Mouse (Mus musculus): Measurements from ENCODE around the gene Tsga10. TPM values are rescaled to one million over a fixed set of nuclear protein-coding genes. Genes with fewer than 3 reads are reported as not detected.

The Tsga10 gene
- polyA plus RNA-seq, 1 experiment from 2014 or later = 6.6 TPM

GRCm38 (mm10) chr1:37872131-37873067 lies 6.2 kb upstream of the Tsga10 start:
- peak; percentile 88 for DNase-seq (ENCODE audit: low spot score)

DNA sequence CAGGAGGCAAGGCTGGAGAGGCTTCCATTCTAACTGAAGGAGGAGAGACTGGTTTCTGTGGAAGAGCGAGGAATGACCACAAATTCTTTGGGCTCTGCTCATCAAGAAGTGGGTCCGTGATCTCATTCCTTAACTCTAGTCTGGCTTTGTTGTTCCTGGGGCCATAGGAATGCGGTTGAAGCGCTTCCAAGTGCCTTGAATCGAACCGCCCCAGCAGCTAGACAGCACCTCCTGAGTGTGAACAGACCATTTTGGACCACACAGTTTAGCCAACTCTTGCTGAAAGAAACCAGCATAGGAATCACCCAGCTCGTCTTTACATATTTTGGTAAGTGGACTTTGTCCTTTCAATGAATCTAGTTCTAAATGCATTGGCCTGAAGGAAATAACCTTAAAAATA lies 5.5 kb upstream of the Tsga10 start, which contains the start of gene Lipt1:
Gene Lipt1 (plus strand): TSS at position 35 of the 400 bp plus-strand sequence.
- peak; percentile 47 for DNase-seq (ENCODE audit: low spot score)
- H3K9me3 ChIP-seq = peaks cover 14% of the 10 kb centered on the region
- peak within 1 kb of the TSS; percentile 66 for H3K4me3 ChIP-seq
- no peaks in the 10 kb centered on the region; the same call in 1 of the 2 replicates for H3K27me3 ChIP-seq (replicated peaks; ENCODE audit: low read depth, poor library complexity, severe bottlenecking)
- peak within 1 kb of the TSS; percentile 78 for H3K27ac ChIP-seq (replicated peaks)
- 8% methylated on average over 7 of the region's 7 CpGs for WGBS
- H3K36me3 ChIP-seq (replicated peaks) = peaks cover 25% of the 10 kb centered on the region
- H3K4me1 ChIP-seq = peaks cover 10% of the 10 kb centered on the region

More at GRCm38 (mm10) chr1:37872131-37873067, 6.2 kb upstream of the Tsga10 start:
- peak overlapping the region; percentile 78 for H3K27ac ChIP-seq (replicated peaks)
- peaks cover 10% of the 10 kb centered on the region for H3K4me1 ChIP-seq
- 6% methylated on average over 33 of the region's 33 CpGs for WGBS
- peaks cover 32% of the 10 kb centered on the region for H3K36me3 ChIP-seq (replicated peaks)
- H3K4me3 ChIP-seq = peak overlapping the region; percentile 66
- H3K27me3 ChIP-seq (replicated peaks; ENCODE audit: low read depth, poor library complexity, severe bottlenecking) = no peaks in the 10 kb centered on the region; the same call in 1 of the 2 replicates
- peaks cover 14% of the 10 kb centered on the region for H3K9me3 ChIP-seq

DNA sequence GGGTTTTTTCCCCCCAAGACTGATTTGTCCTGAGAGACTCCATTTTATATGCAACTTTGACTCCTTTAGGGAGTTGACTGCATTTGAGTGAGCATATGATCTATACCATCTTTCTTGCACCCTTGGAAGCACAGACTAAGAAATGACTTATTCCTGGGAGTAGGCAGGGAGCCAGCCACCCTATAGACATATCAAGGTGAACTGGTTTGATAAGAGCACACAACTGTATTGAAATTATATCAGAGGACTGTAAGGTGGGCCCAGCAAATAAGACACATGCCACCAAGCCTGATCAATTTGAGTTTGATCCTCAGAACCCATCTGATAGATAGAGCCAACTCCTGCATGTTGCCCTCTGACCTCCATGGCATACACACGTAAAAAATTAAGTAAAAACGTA lies 3.1 kb upstream of the Tsga10 start:
- WGBS = 53% methylated on average over 2 of the region's 2 CpGs
- Histone ChIP-seq H3K36me3 (replicated peaks) (0 out of 2 replicates have a peak, but pooled peaks cover 4% of the 10 kb centered on the region), H3K27me3 (replicated peaks; ENCODE audit: low read depth, poor library complexity, severe bottlenecking) (no peaks in the 10 kb centered on the region; the same call in none of the 2 replicates), H3K27ac (replicated peaks) (no peak overlapping the region), H3K4me1 (peaks cover 20% of the 10 kb centered on the region), H3K9me3 (peaks cover 4% of the 10 kb centered on the region; the same call in 1 of the 2 replicates), H3K4me3 (no peak overlapping the region)
- no peak for DNase-seq (ENCODE audit: low spot score)

DNA sequence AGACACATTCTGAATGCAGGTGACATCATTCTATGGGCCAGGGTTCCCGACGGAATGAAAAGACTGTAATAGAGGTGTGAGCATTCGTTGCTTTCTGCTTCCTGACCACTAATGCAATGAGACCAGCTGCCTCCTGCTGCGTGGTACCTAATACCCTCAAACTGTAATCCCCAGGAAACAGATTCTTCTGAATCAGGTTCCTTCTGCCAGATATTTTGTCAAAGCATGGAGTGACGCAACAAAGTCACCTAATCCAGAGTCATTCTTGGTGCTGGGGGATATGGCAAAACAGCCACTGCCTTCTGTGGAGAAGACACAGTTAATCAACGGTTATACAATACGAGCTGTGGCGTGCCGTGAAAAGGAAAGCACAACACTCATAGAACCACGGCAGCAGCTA lies 2.4 kb upstream of the Tsga10 start:
- WGBS = 64% methylated on average over 10 of the region's 10 CpGs
- no peak overlapping the region for H3K4me3 ChIP-seq
- DNase-seq (ENCODE audit: low spot score) = no peak
- H3K4me1 ChIP-seq = peaks cover 20% of the 10 kb centered on the region
- H3K27me3 ChIP-seq (replicated peaks; ENCODE audit: low read depth, poor library complexity, severe bottlenecking) = no peaks in the 10 kb centered on the region; the same call in none of the 2 replicates
- H3K36me3 ChIP-seq (replicated peaks) = no peaks in the 10 kb centered on the region
- no peak overlapping the region for H3K27ac ChIP-seq (replicated peaks)
- H3K9me3 ChIP-seq = no peaks in the 10 kb centered on the region

GRCm38 (mm10) chr1:37867684-37868322 lies 1.6 kb upstream of the Tsga10 start:
- no peak for DNase-seq (ENCODE audit: low spot score)
- Histone ChIP-seq H3K36me3 (replicated peaks) (no peaks in the 10 kb centered on the region), H3K4me1 (peaks cover 20% of the 10 kb centered on the region), H3K27ac (replicated peaks) (no peak overlapping the region), H3K9me3 (no peaks in the 10 kb centered on the region), H3K27me3 (replicated peaks; ENCODE audit: low read depth, poor library complexity, severe bottlenecking) (no peaks in the 10 kb centered on the region; the same call in none of the 2 replicates), H3K4me3 (no peak overlapping the region)
- 73% methylated on average over 10 of the region's 10 CpGs for whole genome bisulfite sequencing

DNA sequence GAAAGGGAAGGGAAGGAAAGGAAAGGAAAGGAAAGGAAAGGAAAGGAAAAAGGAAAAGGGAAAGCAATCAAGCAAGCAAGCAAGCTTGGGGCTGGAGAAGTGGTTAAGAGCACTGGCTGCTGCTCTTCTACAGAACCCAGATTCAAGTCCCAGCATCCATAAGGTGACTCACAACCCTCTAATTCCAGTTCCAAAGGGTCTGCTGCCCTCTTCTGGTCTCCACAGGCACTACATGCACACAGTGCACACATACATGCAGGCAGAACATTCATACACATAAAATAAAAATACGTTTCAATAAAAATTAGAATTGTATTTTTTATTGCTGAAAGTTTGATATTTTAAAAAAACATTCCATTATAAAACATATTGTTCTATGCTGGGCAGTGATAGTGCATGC lies 827 bp upstream of the Tsga10 start:
- 75% methylated on average over 1 of the region's 1 CpGs for WGBS
- peak; percentile 53 for DNase-seq (ENCODE audit: low spot score)
- Histone ChIP-seq H3K27ac (replicated peaks) (no peak overlapping the region), H3K36me3 (replicated peaks) (no peaks in the 10 kb centered on the region), H3K9me3 (no peaks in the 10 kb centered on the region), H3K27me3 (replicated peaks; ENCODE audit: low read depth, poor library complexity, severe bottlenecking) (no peaks in the 10 kb centered on the region; the same call in none of the 2 replicates), H3K4me3 (no peak overlapping the region), H3K4me1 (peaks cover 17% of the 10 kb centered on the region)

DNA sequence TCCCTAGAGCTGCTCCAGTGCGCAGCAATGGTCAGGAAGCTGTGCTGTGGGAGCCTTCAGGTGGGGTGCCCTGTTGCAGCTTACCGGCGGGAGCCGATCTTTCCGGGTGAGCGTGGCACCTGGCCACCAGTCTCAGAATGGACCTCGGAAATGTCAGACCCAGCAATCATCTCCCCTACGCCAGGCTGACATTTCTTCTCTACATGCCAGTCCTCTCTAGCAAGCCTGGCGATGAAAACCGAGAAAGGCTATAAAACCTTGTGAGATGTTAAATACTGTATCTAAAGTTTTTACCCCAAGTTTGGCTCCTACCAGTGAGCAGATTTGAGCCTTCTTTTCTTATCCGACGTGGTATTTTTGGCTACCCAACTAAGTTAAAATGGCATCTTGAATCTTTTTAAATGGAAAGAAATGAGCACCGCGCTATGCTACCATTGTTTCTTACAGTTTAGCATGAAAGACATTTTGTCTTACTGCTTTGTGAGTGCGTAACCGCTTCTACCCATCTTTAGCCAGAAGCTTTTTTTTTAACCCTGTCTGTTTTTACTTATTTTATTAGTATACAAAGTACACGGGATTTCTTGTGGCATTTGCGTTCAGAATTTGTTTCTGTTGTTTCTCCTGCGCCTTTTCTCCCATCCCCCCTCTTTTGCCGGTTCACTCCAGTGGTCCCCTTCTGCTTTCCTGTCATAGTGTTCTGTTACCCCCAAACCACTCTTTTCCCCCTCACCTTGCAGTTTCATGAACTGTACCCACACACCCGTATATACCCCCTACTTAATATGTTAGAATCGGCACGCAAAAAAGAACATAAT lies 621 bp downstream of the Tsga10 start:
- peak overlapping the region; percentile 88 for H3K27ac ChIP-seq (replicated peaks)
- H3K4me1 ChIP-seq = peaks cover 10% of the 10 kb centered on the region; the same call in 1 of the 2 replicates
- no peak for DNase-seq (ENCODE audit: low spot score)
- H3K9me3 ChIP-seq = no peaks in the 10 kb centered on the region
- 13% methylated on average over 23 of the region's 23 CpGs for WGBS
- H3K4me3 ChIP-seq = peak overlapping the region; percentile 72
- no peaks in the 10 kb centered on the region; the same call in none of the 2 replicates for H3K27me3 ChIP-seq (replicated peaks; ENCODE audit: low read depth, poor library complexity, severe bottlenecking)
- no peaks in the 10 kb centered on the region for H3K36me3 ChIP-seq (replicated peaks)

DNA sequence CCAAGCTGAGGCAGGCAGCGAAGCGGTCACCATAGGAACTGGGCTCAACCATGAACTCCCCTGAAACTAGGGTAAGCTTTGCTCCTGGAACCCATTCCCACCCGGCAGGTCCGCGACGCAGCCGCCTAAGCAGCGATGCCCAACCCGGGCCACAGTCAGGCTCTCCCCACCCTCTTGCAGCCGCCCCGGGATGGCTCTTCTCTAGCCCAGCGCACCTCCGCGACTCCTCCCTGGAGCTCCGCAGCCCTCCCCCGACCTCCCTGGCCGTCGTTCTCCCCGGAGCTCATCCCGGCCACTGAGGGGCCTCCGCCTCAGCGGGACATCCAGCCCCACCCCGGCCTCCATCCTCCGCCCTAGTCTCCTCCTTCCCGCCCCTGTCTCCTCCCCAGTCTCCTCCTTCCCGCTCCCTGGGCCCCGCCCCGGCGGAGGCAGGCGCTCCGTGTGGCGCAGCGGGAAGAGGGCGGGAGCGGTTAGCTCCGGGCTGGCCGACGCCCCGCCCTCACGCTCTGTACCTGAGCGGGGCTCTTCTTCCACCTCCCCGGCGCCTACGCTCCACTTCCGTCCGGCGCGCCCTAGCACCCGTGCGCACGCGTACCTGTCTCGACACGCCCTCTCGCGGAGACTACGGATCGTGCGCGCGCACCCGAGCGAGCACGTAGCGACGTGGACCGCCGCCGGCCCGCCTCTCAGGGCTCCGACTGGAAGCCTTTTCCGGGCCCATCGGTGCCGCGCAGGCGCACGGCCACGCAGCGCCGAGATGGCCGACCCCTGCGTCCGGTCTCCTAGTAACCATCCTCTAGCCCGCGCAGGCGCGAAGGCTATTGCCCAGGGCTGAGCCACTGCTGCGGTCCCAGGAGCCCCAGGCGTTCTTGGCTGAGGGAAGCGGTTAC lies 1.5 kb downstream of the Tsga10 start:
- H3K27ac ChIP-seq (replicated peaks) = peak overlapping the region; percentile 88
- DNase-seq (ENCODE audit: low spot score) = peak; percentile 100
- no peaks in the 10 kb centered on the region for H3K9me3 ChIP-seq
- WGBS = under 1% methylated on average over 90 of the region's 90 CpGs
- peaks cover 10% of the 10 kb centered on the region; the same call in 1 of the 2 replicates for H3K4me1 ChIP-seq
- no peaks in the 10 kb centered on the region; the same call in none of the 2 replicates for H3K27me3 ChIP-seq (replicated peaks; ENCODE audit: low read depth, poor library complexity, severe bottlenecking)
- peak overlapping the region; percentile 72 for H3K4me3 ChIP-seq
- H3K36me3 ChIP-seq (replicated peaks) = no peaks in the 10 kb centered on the region

DNA sequence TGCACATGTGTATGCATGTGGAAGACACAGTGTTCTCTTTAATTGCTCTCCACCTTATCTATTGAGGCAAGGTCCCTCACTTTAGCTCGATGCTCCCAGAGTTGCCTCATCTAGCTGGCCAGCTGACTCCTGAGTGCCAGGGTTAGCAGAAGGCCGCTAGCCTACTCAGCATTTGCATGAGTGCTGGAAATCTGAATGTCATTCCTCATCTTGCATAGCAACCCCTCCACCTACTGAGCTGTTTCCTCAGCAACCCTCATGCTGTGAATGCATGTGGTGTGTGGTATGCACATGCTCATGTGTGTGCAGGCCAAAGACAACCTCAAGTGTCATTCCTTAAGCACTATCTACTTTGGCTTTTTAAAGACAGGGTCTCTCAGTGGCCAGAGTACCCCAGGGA lies 15.5 kb downstream of the Tsga10 start:
- Histone ChIP-seq H3K9me3 (no peaks in the 10 kb centered on the region), H3K36me3 (replicated peaks) (no peaks in the 10 kb centered on the region), H3K4me1 (no peaks in the 10 kb centered on the region), H3K4me3 (no peak overlapping the region), H3K27ac (replicated peaks) (no peak overlapping the region), H3K27me3 (replicated peaks; ENCODE audit: low read depth, poor library complexity, severe bottlenecking) (no peaks in the 10 kb centered on the region)
- WGBS = 77% methylated on average over 2 of the region's 2 CpGs
- no peak for DNase-seq (ENCODE audit: low spot score)

DNA sequence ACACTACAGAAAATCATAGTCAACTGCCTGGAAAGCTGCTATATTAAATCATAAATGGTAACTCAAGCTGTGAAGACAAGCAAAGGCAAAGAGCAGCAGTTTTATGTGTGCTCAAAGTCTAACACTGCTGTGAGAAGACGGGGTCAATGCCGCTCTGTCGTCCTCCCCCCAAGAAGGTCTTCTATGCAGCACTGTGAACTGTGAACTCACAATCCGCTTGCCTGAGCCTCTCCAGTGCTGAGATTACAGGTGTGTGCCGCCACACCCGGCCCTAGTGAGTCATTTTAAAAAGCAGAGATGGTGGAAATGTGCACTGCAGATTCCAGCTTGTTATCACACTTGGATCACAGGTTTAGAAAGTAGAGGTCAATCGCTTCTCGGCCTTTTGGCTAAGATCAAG lies 19.4 kb downstream of the Tsga10 start:
- WGBS = 80% methylated on average over 8 of the region's 8 CpGs
- Histone ChIP-seq H3K27ac (replicated peaks) (no peak overlapping the region), H3K27me3 (replicated peaks; ENCODE audit: low read depth, poor library complexity, severe bottlenecking) (no peaks in the 10 kb centered on the region), H3K9me3 (no peaks in the 10 kb centered on the region), H3K4me1 (no peaks in the 10 kb centered on the region), H3K36me3 (replicated peaks) (no peaks in the 10 kb centered on the region), H3K4me3 (no peak overlapping the region)
- no peak for DNase-seq (ENCODE audit: low spot score)

GRCm38 (mm10) chr1:37831681-37832080 lies 34.5 kb downstream of the Tsga10 start:
- no peak for DNase-seq (ENCODE audit: low spot score)
- H3K4me3 ChIP-seq = no peak overlapping the region
- H3K36me3 ChIP-seq (replicated peaks) = peaks cover 8% of the 10 kb centered on the region
- 77% methylated on average over 2 of the region's 2 CpGs for WGBS
- no peaks in the 10 kb centered on the region for H3K27me3 ChIP-seq (replicated peaks; ENCODE audit: low read depth, poor library complexity, severe bottlenecking)
- no peak overlapping the region for H3K27ac ChIP-seq (replicated peaks)
- no peaks in the 10 kb centered on the region for H3K4me1 ChIP-seq
- 0 out of 2 replicates have a peak, but pooled peaks cover 2% of the 10 kb centered on the region for H3K9me3 ChIP-seq

Data from embryonic facial prominence, embryonic 10.5 days (tissue).